Mouse (Mus musculus): ENCODE measurements around the gene Osm.

Gene Osm

DNA sequence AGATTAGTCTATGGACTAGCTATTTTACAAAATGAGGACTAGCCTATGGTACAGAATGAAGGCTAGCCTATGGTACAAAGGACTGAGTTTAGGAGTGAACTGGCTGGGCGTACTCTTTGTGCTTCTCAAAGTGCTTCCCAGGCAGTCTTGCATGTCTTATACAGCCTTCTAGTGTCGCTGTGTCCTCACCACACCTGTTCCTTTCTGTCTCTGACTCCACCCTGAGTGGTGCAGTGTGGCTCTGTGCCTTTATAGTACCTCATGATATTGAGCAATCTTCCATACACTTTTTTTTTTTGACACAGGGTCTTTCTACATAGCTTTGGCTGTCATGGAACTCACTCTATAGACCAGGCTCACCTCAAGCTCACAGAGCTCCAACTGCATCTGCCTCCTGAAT, 4.8 kb upstream of the Osm start:
- in situ Hi-C loops (cut with MboI; ENCODE audit: low pct_unique_long_range_greater_than_20kb in 1 of 2, low sequenced_read_pairs in 2 of 2, unreplicated experiment in 1 of 2): no loop called here

DNA sequence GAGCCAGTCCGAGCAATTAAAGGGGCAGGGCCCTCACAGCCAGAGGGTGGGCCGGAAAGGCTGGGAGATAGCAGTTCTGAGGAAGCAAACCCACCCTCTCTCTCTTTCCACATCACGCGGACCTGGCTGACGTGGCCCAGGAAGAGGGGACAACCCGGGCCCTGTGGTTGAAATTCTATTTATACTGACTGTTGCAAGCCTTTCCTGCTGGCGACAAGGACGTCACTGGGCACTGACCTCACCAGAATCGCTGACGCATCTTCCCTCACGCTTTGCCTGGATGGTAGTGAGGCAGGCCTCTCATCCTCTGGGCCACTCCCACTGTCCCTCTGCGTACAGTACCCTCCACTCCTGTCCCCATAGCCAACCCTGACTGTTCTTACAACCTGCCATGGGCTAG, 3.6 kb upstream of the Osm start:
- in situ Hi-C loops (cut with MboI; ENCODE audit: low pct_unique_long_range_greater_than_20kb in 1 of 2, low sequenced_read_pairs in 2 of 2, unreplicated experiment in 1 of 2): no loop called here

DNA sequence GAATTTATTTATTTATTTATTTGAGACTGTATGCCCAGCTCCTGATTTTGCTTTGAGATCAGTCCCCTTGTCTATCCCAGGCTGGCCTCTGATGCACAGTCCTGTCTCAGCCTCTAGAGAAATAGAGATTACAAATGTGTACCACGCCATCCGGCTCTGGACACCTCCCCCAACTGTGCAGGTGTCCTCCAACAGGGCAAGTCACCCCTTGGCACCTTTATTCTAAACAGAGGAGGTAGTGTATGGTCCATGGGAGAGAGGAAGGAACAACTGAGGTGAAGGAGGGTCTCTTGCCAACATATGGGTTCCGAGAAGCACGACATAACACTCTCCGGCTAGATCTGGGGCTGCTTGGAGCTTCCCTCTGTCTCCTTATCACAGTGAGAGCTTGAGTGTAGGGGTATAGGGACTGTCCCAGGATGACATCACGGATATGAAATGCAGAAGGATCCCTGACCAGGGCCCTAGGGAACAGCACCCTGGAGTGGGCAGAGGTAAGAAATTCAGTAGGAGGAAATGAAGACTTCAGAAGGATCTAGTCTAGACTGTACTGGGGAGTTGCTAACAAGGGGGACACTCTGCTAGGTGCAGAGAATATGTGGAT, 1.1 kb upstream of the Osm start:
- in situ Hi-C loops (cut with MboI; ENCODE audit: low pct_unique_long_range_greater_than_20kb in 1 of 2, low sequenced_read_pairs in 2 of 2, unreplicated experiment in 1 of 2): no loop called here

DNA sequence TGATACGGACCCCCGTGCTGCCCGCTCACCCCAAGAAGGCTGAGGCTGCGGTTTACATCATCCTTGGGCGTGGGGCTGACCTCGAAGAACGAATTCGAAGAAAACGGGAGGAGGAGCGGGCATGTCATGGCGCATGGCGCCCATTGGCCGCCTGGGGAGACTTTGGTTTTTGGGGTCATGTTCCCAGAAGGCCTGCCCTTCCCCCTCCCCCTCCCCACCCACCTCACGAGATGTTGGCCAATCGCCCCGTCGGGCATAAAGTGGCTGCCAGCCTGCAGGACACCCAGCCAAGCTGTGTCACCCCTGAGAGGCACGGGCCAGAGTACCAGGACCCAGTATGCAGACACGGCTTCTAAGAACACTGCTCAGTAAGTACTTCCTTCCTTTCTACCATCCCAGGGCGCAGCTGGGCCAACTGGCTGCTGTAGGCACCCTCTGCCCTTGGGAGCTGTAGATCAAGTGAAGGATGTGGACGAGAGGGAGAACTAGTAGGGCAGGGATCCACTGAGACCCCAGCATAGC, 387 bp downstream of the Osm start:
- in situ Hi-C loops (cut with MboI; ENCODE audit: low pct_unique_long_range_greater_than_20kb in 1 of 2, low sequenced_read_pairs in 2 of 2, unreplicated experiment in 1 of 2): no loop called here

DNA sequence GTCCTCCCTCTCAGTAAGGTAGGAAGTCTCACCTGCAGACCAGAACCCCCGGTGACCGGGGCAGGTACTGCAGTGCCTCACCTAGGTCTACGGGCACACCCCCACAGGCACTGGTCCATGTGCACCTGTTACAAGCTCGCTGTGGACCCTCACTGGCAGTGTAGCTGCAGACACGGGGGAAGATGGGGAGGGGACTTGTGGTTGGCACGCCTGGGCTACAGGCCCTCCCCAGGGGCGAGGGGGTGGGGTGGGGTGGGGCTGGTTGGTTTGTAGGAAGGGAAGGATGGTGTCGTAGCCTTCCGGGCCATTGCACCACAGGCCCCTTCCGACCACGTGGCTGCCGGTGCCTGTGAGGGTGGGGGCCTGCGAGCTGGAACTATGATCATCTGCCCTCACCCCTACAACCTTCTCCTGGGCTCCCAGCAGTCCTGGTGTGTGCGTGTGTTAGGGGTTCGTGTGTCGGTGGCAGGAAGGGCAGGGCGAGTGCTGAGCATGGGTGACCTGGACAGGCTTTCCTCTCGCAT, 1.2 kb downstream of the Osm start:
- in situ Hi-C loops (cut with MboI; ENCODE audit: low pct_unique_long_range_greater_than_20kb in 1 of 2, low sequenced_read_pairs in 2 of 2, unreplicated experiment in 1 of 2): no loop called here

DNA sequence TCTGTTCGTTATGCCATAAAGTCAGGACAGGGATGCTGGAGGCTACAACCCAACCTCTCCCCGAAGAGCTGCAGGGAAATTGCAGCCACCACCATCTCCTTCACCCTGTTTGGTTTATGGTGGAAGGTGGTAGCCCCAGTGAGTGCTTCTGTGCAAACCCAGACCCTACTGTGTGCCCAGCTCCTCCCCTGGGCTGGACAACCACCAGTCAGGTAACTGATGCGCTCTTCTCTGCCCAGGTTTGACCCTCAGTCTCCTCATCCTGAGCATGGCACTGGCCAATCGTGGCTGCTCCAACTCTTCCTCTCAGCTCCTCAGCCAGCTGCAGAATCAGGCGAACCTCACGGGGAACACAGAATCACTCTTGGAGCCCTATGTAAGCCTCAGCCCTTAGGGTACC, 1.9 kb downstream of the Osm start:
- in situ Hi-C loops (cut with MboI; ENCODE audit: low pct_unique_long_range_greater_than_20kb in 1 of 2, low sequenced_read_pairs in 2 of 2, unreplicated experiment in 1 of 2): no loop called here

DNA sequence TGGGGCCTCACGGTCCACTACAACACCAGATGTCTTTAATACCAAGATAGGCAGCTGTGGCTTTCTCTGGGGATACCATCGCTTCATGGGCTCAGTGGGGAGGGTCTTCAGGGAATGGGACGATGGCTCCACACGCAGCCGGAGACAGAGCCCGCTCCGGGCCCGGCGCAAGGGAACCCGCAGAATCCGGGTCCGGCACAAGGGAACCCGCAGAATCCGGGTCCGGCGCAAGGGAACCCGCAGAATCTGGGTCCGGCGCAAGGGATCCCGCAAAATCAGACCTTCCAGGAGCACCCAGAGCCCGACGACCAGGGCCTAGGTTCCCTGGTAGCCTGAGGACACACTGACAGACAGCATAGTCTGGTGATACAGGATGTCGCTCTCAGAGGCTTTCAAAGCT, 3.5 kb downstream of the Osm start:
- in situ Hi-C loops (cut with MboI; ENCODE audit: low pct_unique_long_range_greater_than_20kb in 1 of 2, low sequenced_read_pairs in 2 of 2, unreplicated experiment in 1 of 2): no loop called here

DNA sequence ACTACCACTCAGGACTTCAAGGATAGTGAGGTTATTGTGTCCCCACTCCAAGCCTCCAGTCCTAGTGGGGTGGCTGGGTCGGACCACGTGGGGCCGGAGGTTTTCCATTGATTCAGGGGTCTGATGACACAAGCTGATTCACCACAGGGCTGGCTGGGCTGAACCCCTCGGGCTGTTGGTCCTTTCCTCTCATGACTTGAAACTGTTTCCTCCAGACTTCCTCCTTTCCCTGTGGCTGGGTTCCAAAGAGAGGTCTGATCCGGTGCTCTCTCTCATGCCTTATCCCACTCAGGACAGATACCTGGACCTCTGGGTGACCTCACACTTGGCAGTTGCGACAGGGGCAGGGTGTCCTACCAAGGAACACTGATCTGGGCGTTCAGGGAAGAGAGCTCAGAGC, 3.9 kb downstream of the Osm start:
- in situ Hi-C loops (cut with MboI; ENCODE audit: low pct_unique_long_range_greater_than_20kb in 1 of 2, low sequenced_read_pairs in 2 of 2, unreplicated experiment in 1 of 2): no loop called here

DNA sequence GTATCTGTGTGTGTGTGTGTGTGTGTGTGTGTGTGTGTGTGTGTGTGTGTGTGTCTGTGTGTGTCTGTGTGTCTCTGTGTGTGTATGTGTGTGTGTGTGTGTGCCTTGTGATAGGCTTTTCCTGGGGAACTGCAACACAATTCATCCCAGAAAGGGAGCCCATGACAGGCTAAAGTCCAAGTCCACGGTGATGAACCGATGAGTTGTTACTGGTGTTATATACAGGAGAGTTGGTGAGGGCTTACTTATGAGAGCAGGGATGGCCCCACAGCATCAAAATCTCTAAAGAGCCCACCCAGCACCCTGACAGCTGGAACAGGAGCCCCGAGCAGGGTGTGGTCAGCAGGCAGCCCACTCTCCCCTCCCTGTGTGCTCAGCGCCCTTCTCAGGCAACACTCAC, 5.0 kb downstream of the Osm start:
- in situ Hi-C loops (cut with MboI; ENCODE audit: low pct_unique_long_range_greater_than_20kb in 1 of 2, low sequenced_read_pairs in 2 of 2, unreplicated experiment in 1 of 2): no loop called here

DNA sequence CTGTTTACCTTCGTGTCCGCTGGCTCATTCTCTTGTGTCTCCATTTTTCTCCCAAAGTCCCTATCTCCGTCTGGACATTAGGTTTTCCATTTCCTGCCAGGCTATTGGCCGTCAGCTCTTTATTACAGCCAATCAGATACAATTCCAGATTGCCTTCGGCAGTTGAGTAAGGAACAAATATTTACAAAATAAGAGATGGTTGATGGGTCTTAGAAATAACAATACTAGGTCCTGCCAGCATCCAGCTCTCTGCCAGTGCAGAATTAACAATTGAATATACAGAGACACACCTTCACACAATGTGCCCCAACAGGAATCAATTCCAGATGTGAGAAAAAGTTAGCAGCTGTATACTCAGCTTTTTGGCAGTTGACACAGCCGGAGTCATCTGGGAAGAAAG, 9.9 kb downstream of the Osm start:
- in situ Hi-C loops (cut with MboI; ENCODE audit: low pct_unique_long_range_greater_than_20kb in 1 of 2, low sequenced_read_pairs in 2 of 2, unreplicated experiment in 1 of 2): no loop called here

DNA sequence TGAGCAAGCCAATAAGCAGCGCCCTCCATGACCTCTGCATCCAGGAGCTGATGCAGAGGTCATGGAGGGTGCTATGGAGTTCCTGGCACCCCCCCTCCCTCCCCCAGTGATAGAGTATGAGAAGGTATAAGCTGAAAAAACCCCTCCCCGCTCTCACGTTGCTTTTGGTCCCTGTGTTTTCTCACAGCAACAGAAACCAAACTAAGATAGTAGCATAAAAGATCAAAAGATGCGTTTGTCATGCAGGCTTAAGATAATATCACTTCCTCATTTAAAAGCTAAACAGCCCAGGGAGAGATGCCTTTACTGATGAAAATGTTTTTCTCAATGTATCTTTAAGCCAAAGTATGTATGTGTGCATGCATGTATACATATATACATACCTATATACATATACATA, 10.4 kb downstream of the Osm start:
- in situ Hi-C loops (cut with MboI; ENCODE audit: low pct_unique_long_range_greater_than_20kb in 1 of 2, low sequenced_read_pairs in 2 of 2, unreplicated experiment in 1 of 2): no loop called here

DNA sequence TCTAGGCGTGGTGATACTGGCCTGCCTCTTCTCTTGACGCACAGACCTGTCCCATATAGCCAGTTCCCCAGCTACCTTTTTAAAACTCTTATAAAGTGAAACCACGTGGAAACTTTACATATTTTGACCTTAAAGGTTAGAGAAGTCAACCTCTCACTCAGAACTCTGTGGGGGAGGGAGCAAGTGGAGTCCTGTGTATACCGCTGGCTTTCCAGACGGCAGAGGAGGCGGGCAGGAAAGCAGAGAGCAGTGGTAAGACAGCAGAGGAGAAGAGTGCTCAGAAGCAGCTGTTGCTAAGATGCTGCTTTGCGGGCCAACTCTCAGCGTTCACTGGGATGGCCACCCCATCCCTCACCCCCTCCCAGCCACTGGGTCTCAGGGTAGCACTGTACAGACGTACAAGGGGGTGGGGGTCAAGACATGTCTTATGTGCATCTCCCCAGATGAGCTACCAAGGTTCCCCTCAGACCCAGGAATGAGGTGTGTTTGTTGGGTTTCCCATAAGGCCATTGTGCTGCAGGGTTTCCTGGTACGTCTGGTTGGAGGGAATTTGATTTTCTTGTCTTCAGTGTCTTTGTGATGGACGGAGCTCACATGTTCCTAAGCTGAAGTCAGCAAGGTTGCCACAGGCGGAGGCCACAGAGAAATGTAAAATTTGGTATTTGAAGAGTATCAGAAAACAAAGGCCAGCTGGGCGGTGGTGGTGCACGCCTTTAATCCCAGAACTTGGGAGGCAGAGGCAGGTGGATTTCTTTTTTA, 11.2 kb downstream of the Osm start:
- in situ Hi-C loops (cut with MboI; ENCODE audit: low pct_unique_long_range_greater_than_20kb in 1 of 2, low sequenced_read_pairs in 2 of 2, unreplicated experiment in 1 of 2): no loop called here

DNA sequence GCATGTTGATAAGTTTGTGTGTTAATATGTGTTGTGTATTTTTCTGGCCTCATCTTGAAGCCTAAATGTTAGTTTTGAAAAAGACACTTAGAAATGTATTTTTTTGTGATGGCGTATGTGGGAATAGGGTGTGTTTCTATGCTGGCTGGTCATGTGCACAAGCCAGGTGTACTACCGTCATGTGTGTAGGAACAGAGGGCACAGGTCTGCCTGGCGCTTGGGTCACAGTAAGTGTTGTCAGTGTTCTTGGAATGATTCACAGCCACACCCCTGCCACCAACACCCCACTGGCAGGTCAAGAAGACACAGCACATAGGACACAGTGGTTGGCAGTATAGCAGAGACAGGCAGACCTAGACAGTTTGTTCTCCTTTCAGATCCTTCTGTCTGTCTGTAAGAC, 12.9 kb downstream of the Osm start:
- in situ Hi-C loops (cut with MboI; ENCODE audit: low pct_unique_long_range_greater_than_20kb in 1 of 2, low sequenced_read_pairs in 2 of 2, unreplicated experiment in 1 of 2): no loop called here

DNA sequence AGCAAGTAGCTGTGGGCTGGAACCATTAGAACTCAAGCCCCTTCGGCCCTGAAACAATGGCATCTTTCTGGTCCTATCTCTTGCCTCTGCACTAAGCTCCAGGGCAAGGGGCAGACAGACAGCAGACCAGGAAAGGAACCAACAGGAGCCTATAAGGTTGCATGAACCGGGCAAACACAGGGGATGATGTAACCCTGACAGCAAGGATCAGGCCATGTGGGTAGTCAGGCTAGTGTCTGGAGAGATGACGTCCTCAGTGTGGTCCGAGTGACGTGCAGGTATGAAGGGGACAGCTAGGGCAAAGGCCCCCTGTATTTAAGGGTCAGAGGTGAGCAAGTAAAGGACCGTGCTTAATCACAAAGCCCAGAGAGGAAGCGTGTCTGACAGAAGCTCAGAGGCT, 14.1 kb downstream of the Osm start:
- in situ Hi-C loops (cut with MboI; ENCODE audit: low pct_unique_long_range_greater_than_20kb in 1 of 2, low sequenced_read_pairs in 2 of 2, unreplicated experiment in 1 of 2): loop anchor here in 1 of 2 experiments (10.0 kb wide), 1 partner anchor 165 kb away; no protein-coding TSS in a partner anchor

DNA sequence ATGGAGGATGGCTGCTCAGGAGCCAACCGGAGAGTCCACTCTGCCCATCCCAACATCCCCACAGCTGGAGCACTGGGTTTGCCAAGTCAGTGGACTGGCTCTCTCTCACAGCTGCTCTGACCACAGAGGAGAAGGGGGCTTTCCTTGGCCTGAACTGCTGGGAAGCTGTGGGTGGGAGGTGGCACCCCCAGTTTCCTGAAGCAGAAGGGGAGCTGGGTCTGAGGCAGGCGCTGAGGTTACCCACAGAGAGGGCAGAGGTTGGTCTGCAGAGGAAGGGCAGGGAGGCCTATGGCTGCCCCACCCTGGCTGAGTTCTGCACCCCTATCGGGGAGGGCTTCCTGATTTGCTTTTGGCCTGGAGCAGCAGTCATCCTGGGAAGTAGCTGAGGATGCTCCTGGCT, 15.2 kb downstream of the Osm start:
- in situ Hi-C loops (cut with MboI; ENCODE audit: low pct_unique_long_range_greater_than_20kb in 1 of 2, low sequenced_read_pairs in 2 of 2, unreplicated experiment in 1 of 2): loop anchor here in 1 of 2 experiments (10.0 kb wide), 1 partner anchor 163 kb away; no protein-coding TSS in a partner anchor

DNA sequence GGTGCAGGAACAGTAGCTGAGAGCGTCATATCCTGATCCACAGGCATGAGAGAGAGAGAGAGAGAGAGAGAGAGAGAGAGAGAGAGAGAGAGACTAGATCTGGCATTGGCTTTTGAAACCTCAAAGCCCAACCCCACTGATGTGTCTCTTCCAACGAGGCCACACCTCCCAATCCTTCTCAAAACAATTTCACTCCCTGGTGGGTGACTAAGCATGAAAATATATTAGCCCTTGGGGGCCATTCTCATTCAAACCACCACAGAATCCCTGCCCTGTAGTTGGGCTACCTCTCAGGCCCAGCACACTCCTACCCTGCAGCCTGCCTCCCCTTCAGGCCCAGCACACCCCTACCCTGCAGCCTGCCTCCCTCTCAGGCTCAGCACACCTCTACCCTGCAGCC, 16.7 kb downstream of the Osm start:
- in situ Hi-C loops (cut with MboI; ENCODE audit: low pct_unique_long_range_greater_than_20kb in 1 of 2, low sequenced_read_pairs in 2 of 2, unreplicated experiment in 1 of 2): loop anchor here in 1 of 2 experiments (10.0 kb wide), 1 partner anchor 162 kb away; no protein-coding TSS in a partner anchor

DNA sequence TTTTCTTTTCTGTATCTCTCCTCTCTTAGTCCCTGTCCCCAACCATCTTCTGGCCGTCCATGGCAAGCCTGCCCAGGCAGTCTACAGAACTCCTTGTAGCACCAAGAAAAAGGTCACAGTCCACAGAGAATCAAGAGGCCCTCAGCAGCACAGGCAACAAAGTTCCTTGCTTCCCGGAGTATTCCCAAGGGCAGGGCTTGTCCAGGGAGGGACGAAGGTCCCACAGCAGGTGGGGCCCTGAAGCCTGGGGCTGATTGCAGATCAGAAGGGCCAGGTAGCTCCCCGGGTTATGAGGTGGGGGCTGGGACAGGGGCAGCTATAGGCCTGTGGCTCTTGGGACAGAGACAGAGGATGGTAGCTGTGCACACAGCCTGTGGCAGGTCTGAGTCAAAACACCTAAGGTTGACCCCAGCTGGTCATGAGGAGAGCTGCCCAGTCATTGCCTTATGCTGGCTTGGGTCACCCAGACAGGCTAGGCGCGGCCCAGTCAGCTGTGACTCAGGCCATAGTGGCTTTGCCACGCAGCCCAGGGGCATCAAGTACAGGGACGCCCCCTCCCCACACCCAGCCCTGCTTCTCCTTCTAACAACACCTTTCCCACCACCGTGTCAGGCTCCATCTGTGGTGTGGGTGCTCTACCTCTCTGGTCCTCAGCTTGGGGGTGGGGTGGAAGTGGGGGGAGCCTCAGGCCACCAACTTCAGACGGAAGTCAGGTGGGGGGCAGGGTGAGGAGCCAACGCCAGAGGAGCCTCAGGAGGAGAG, 20.8 kb downstream of the Osm start, which contains the start of gene Lif:
TSS of gene Lif (plus strand) at position 712 of the 762 bp plus-strand sequence.
- in situ Hi-C loops (cut with MboI; ENCODE audit: low pct_unique_long_range_greater_than_20kb in 1 of 2, low sequenced_read_pairs in 2 of 2, unreplicated experiment in 1 of 2): loop anchor here (5.0 to 10.0 kb wide), 3 partner anchors 35 to 165 kb away; no protein-coding TSS in a partner anchor

DNA sequence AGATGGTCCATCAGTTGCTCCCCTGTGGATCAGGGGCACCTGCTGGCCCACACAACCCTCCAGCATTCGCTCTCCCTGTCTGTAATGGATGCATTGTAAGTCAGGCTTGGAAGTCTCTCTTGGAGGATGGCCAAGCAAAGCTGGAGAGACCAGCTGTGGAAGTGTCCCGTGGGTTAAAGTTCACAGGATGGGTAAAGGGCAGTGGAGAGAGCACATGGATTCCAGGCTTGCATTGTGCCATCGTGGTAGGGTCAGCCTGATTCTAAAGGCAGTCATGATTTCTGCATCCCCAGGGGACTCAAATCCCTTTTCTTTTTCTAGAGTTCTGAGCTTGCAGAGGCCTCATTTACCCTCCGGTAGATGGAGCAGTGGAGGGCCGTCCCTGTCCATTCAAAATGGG, 21.5 kb downstream of the Osm start:
- in situ Hi-C loops (cut with MboI; ENCODE audit: low pct_unique_long_range_greater_than_20kb in 1 of 2, low sequenced_read_pairs in 2 of 2, unreplicated experiment in 1 of 2): loop anchor here (5.0 to 10.0 kb wide), 3 partner anchors 35 to 165 kb away; no protein-coding TSS in a partner anchor

DNA sequence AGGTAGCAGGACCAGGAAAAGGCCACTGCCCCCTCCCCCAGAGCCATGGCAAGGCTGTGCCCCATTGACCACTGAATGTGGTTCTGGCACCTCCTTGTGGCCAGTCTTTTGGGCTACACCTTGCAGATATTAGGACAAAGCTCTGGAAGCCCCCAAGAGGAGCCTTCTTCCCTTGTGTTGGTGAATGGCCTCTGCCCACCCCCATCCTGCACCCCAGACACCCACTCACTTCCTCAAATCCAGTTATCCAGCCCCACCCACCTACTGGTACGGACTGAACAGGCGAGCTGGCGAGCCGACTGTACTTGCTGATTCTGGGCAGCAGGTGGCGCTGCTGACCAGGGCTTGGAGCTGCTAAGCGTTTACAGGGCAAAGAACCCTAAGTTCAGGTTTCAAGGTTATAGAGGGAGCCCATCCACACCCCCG, 22.4 kb downstream of the Osm start:
- in situ Hi-C loops (cut with MboI; ENCODE audit: low pct_unique_long_range_greater_than_20kb in 1 of 2, low sequenced_read_pairs in 2 of 2, unreplicated experiment in 1 of 2): loop anchor here (5.0 to 10.0 kb wide), 3 partner anchors 36 to 164 kb away; no protein-coding TSS in a partner anchor

Data from mouse embryonic stem cell (cell line).